Mouse (Mus musculus) ES-Bruce4 (cell line): Measurements from ENCODE around the gene Pias1.

ENCODE experiments used
- CTCF ChIP-seq: IDR thresholded peaks from one replicate; pipeline ENCODE4 v1.8.1; 2011; ENCODE audit warnings: low read depth, low read length
- EP300 ChIP-seq: IDR thresholded peaks from 2 replicates; pipeline ENCODE4 v1.6.1; 2011; ENCODE audit warnings: low read depth, low read length; ENCODE audit not compliant: insufficient read depth
- POLR2A ChIP-seq: IDR thresholded peaks from one replicate; pipeline ENCODE4 v1.8.1; 2011; ENCODE audit warnings: low read length; ENCODE audit not compliant: insufficient read depth

- TF ChIP-seq CTCF (no peak), EP300 (no peak), POLR2A (no peak)
These were observed 143.3 kb downstream of the Pias1 start for GRCm38 (mm10) chr9:62844461-62844860.
